Mouse (Mus musculus): ENCODE results near the gene Nrip1. TPM values are rescaled to one million over a fixed set of nuclear protein-coding genes. Genes with fewer than 3 reads are reported as not detected.

The Nrip1 gene
- polyA plus RNA-seq, 1 experiment, result 16.0 TPM

- TF ChIP-seq CTCF (IDR thresholded peaks at IDR 0.05; ENCODE audit: borderline replicate concordance, insufficient read depth, low read length) (no peak), POLR2A (IDR thresholded peaks at IDR 0.05; ENCODE audit: low read depth, low read length) (no peak)
- Histone ChIP-seq H3K27ac (ENCODE audit: insufficient read depth, low read length) (no peak overlapping the region), H3K4me3 (ENCODE audit: insufficient read depth, low read length) (no peak overlapping the region), H3K4me1 (ENCODE audit: control insufficient read depth, insufficient read depth, low read length) (no peaks in the 10 kb centered on the region)
These were observed 134.3 kb downstream of the Nrip1 start for GRCm38 (mm10) chr16:76239353-76239752.

GRCm38 (mm10) chr16:76238784-76239183, 134.8 kb downstream of the Nrip1 start:
- no peak for TF ChIP-seq POLR2A (IDR thresholded peaks at IDR 0.05; ENCODE audit: low read depth, low read length)
- TF ChIP-seq CTCF (IDR thresholded peaks at IDR 0.05; ENCODE audit: borderline replicate concordance, insufficient read depth, low read length), result no peak

More at GRCm38 (mm10) chr16:76238784-76239183, 134.8 kb downstream of the Nrip1 start:
- no peak overlapping the region for H3K4me3 ChIP-seq (ENCODE audit: insufficient read depth, low read length)
- H3K4me1 ChIP-seq (ENCODE audit: control insufficient read depth, insufficient read depth, low read length), result no peaks in the 10 kb centered on the region
- no peak overlapping the region for H3K27ac ChIP-seq (ENCODE audit: insufficient read depth, low read length)
